Mouse (Mus musculus) 416B (cell line): ENCODE data around the gene Naa15.
A peak's percentile ranks its signal among the peaks of the same experiment; 100 is the strongest.

Experiments
- DNase-seq: peaks from one replicate; pipeline ENCODE4 v3.0.0; 2011; ENCODE audit warnings: low read depth

Gene Naa15

DNA sequence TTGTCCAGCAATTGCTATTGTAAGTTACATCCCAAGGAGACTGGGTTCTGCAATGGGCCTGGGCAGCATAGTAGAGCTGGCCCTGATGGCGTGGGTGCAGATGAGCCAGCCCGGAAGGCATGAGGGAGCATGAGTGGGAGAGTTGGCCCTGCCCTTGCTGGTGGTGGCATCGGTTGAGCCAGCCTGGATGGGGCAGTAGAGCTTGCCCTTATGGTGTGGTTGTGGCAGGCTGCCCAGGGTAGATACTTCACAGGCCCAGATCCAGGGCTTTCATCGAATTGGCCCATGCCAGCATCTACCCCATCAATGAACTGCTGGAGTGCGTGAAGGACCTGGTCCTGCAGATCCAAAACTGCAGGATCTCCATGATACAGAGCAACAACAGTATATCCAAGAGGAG lies 97.0 kb downstream of the Naa15 start:
- no peak for DNase-seq

DNA sequence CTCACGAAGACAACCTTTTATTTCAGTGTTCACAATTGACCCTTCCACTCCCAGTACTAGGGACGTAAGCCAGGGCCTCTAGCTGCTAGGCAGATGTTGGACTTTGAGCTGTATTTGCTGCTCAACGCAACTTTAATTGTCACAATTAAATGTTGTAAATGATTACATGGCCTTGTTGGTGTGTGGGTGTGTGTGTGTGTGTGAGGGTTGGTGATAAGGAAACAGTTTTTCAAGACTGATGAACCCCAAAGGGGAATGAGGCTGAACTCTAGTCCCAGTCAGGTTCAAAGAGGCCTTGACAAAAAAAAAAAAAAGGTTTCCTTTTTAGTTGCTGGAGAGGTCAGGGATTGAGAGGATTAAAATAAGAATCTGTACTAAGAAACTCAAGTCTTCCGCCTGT lies 102.5 kb downstream of the Naa15 start:
- DNase-seq = no peak

DNA sequence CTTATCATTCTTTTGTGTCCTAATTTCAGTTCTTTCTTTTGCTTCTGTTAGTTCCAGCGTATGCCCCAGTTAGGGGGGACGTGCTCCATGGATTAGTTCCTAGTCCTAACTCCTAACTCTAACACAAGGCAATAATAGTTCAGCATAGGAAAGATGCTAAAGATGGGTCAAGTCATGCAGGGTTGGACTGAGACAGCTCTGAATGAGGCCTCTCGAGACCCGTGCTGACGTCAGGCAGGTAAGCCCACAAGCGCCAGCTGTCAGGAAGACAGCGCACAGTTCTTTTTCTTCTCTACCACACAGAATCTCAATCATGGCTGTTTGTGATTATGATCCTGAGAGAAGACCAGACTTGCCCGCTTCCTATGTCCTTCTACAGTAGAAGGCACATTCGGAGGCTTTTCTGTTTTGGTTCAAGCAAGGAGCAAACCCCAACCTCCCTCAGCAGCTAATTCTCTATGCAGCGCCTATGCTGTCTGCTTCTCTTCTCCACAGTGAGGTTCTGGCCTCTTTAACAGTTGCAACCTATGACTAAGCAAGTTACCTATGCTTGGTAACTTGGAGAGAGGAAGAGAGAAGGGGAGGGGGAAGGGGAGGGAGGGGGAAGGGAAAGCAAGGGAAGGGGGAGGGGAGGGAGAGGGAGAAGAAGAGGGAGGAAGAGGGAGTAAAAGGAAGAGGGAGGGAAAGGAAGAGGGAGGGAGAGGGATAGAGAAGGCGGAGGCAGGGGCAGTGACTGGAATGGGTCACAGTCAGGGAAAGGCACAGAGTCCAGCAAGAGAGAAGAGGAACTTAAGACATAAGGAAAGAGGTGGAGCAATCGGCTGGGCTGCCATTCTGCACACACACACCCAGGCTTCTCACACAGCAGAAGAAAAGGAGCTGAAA lies 103.2 kb downstream of the Naa15 start:
- peak; percentile 85 for DNase-seq

DNA sequence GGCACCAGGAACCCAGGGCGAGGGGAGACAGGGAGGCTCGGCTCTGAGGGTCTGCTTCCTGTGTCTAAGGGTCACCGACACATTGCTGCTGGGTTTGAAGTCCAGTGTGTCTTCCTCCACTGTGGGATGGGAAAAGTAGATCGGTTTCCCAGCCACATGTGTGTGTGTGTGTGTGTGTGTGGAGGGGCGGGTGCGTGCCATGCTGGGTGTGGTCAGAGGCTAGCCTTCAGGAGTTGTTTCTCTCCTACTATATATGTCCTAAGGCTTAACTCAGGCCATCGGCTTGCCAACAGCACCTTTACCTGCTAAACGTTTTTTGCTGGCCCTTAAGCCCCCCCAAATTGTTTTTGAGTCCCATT lies 103.8 kb downstream of the Naa15 start:
- no peak for DNase-seq

DNA sequence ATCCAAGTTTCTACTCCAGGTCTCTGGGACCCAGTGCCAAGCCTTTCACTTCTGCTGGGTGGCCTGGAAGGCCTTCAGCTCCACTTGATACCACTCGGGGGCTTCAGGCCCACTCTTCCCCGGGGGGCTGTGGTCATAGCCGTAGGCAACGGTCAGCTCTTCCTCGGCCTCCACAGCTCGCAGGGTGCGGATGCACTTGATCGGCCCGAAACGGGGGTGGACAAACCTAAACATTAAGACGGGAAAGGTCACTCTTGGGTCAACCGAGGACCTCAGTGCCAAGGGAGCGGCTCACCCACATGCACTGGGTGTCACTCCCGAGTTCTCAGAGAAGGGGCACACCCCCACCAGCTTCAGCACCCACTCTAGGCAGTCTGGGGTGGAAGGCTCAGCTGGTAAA lies 106.3 kb downstream of the Naa15 start:
- no peak for DNase-seq

DNA sequence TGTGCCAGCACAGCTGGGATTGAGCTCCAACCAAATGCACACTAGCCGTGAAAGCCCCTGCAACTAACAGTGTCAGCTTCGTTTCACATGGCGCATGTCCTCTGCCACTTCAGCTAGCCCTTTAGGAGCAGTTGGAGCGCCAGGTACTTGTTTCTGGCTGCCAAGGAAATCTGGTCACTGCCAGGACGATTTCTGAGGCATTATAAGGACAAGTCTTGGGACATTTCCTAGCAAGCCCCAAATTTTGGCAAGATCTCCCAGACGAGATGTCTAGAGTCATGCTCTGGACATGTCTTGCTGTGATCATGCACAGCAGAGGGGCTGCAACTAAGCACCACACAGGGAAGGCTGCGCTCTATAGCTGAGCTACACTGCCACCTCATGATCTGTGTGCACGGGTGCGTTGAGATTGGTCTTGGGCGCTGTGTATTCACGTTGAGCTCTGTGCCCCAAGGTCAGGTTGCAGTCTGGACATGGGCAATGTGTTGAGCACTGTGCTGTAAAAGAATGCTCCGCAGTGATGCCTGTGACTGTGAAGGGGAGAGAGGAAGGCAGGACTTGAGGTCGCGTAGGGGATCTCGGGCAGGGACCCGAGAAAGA lies 110.3 kb downstream of the Naa15 start:
- DNase-seq = no peak
